Mouse (Mus musculus) thymus, postnatal 0 days (tissue): ENCODE measurements around the gene Dennd1c. TPM values are rescaled to one million over a fixed set of nuclear protein-coding genes. Genes with fewer than 3 reads are reported as not detected.

ENCODE experiments used
- DNase-seq: peaks from one replicate; pipeline ENCODE4 v3.0.0-alpha.2; 2015; ENCODE audit warnings: low spot score
- polyA plus RNA-seq: library from polyadenylated mRNA; unstranded; fragments of >200 nt; fragmentation: Nextera tagmentation; extraction: Ambion mirVana; gene quantifications from 2 replicates; pipeline ENCODE4 v1.2.1, GENCODE M21; 2015

Dennd1c gene
- 49.8 and 65.1 TPM in 2 replicates for polyA plus RNA-seq

DNA sequence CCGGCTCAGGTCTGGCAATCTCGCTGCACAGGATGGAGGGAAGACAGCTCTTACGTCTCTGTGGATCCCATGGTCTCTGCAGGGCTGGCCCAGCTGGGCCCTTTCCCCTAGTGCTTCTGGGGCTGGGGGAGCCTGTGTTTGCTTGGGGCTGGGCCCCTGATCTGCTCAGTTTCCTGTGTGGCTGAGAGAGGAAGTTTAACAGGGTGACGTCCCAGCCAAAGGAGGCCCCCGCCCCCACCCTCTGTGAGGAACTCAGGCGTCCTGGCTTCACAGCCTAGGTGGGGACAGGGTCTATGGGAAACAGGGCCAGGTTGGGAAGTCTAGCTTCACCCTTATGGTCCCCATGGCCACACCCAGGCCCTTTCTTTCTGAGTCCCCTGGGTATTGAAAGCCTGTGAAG, at the start of gene Dennd1c:
Dennd1c (minus strand) TSS at position 179 of the 400 bp plus-strand sequence.
- DNase-seq = peak; percentile 93

DNA sequence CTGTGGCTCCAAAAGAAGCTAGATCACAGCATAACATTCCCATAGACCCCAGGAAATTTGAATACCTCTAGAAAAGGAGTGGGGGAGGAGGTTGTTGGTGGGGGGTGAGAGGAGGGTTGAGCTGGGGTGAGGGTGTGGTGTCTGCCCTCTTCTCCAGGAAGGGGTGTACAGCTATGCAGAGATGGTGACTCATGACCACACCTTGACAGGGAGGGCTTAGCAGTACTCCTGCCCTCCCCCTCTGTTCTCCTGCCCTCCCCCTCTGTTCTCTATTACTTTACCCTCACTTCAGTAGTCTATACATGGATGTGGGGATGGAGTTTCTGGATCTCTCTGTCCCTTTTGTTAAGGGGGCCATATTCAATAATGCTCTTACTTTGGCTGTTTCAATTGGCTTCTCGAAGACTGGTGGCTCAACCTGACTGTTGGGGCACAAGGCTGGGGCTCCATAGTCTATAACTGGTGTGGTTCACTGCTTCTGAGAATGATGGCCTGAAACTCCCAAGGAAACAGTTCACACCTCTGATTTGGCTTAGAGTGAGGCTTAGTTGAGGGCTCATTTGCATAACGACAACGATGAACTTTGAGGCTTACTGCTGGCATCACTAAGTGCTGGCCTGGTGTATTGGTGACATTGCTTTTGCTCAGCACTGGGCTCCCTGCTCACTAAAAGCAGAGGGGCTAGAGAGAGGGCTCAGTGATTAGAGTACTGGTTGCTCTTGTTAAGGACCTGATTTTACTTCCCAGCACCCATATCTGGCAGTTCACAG, 47.7 kb upstream of the Dennd1c start:
- no peak for DNase-seq

DNA sequence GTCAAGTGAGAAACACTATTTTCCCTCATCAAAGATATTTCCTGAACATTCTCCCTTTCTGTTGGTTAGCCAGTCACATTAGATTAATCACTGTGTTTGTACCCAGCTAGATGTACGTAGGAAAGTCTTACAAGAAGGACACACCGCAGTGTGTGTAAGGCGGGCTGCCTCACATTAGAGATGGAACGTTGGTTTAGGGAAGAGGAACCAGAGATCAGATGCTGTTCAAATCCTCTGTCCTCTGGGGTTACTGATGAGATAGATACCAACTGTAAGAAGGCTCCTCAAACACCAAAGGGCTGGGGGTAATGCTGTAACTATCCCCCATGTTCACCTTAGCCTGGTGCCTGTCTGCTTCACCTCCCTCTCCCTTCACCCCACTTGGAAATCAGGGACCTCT, 46.5 kb upstream of the Dennd1c start:
- no peak for DNase-seq

DNA sequence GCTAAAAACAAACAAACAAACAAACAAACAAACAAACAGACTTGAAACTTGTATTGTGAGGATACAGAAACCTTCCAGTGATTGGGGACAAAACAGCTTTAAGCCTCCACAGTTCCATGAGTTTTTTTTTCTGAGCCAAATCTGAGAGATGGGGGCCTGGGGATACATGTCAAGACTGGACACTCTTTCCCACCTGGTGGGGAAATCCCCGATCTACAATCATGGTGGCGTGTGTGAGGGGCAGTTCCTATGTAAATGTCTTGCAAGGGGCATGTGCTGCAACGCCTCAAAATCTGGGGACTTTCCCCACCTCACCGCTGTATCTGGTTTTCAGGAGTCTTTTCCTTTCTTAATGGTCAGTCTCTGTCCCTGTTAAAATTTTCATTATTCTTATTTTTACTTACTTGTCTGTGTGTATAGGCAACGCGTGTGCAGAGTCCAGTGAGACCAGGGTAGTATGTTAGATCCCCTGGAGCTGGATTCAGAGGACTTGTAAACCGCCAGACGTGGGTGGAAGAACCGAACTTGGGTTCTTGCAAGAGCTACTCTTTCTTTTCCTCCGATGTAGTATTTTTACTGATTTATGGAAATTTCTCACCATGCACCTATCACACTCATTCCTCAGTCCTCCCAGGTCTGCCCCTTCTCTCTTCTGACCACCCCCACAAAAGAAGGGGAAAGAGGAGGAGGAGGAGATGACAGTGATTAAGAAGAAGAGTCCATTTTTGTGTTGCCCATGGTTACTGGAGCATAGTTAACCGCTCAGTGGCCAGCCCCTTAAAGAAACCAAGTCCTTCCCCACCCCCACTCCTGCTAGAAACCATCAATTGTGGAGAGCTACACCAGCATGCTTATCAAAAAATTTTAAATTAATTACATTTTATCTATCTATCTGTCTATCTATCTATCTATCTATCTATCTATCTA, 45.1 kb upstream of the Dennd1c start:
- no peak for DNase-seq

DNA sequence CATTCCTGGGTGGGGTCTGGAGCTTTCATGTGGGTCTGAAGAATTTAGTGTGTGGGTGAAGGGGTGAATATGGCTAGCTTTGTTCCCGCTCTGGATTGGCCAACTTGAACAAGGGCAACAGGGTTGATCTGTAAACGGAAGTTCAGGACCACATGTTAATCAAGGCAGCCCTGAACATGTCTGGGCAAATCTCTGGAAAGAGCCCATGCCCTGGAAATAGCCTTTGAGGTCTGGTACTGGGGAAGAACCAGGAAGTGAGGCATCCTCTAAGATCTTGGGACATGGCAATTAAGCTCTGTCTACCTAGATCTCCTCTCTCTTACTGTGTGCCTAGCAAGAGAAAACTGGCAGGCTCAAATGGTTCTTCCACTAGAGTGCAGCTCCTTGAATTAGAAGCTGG, 43.5 kb upstream of the Dennd1c start:
- DNase-seq = no peak

DNA sequence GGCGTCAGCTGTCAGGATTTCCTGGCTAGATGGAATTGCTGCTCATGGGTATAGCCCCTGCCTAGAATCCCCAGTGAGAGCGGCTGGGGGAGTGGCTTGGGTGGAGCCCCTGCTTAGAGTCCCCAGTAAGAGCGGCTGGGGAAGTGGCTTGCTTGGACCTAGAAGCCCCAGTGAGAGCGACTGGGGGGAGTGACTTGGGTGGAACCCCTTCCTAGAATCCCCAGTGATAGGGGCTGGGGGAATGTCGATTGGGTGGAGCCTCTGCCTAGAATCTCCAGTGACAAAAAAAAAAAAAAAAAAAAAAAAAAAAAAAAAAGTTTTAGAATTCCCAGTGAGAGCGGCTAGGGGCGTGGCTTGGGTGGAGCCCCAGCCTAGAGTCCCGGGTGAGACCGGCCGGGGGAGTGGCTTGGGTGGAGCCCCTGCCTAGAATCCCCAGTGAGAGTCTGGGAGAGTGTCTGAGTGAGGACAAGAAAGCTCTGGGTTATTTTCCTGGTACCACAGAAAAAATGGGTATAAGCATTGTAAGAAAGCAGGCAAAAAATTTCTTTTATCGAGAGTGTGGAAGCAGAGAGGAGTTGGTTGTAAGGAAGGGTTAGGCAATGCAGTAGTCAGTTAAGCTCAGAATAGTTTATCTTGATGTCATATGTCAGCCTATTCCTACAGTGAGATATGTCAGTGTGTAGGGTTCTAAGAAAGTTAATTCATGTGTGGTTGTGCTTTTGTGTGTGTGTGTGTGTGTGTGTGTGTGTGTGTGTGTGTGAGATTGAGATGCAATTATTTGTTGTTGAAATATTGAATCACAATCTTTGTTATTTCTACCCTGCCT, 40.4 kb upstream of the Dennd1c start:
- no peak for DNase-seq

DNA sequence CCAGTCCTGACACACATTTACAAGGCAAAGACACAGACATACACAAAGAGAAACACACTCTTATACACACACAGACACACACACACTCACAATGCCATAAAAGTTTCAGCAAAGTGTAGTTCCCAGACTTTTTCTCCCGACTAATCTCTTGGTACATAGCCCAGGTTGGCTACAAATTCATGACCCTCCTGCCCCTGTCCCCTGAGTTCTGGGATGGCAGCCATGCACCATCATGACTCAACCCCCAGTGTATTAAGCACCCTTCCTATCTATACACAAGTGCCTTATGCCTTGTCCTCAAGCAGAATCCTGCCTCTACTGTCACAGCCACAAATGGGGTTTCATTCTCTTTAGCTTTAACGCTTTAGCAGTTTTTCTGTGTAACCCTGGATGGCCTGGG, 38.5 kb upstream of the Dennd1c start:
- no peak for DNase-seq

DNA sequence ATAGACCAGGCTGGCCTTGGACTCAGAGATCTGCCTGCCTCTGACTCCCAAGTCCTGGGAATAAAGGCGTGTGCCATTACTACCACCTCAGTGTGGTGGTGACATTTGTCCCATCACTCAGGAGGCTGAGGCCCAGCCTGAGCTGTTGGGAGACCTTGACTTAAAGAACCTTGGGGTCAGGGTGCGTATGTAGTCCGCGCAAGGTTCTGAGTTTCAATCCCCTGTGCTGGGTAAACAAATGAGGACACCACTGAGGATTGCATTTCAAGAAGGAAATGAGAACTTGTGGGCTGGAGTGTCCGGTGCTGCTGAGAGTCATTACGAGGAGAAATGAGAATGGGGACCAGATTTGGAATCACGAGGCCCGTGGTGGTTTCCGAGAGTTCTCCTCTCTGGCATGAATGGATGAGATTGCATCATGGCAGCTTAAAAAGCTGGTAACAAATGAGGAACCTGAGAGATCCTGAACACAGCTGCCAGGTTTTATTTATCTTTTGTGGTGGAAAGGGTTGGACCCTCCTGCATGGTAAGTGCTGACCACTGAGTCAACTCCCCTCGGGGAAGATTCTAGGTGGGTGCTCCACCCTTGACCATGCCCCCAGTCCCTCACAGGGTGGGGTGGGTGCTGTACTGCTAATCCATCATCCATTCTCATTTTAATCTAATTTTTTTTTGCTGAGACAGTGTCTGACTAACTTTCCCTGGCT, 34.6 kb upstream of the Dennd1c start:
- DNase-seq = no peak

DNA sequence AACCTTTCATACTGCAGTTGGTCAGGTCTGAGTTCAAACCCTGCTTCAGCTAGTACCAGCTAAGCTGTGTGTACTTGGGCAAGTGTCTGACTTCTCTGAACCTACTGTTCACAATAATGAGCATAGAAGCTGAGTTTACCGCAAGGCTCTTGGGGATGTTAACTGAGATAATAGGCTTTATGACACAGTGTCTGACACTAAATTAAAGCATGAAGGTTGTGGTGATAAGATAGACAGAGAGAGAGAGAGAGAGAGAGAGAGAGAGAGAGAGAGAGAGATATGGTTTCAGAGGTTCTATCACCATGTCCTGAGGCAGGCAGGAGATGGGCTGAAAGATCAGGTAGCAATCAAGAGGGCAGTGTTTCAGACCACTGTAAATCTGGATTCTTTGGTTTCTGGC, 31.7 kb upstream of the Dennd1c start:
- DNase-seq = no peak

DNA sequence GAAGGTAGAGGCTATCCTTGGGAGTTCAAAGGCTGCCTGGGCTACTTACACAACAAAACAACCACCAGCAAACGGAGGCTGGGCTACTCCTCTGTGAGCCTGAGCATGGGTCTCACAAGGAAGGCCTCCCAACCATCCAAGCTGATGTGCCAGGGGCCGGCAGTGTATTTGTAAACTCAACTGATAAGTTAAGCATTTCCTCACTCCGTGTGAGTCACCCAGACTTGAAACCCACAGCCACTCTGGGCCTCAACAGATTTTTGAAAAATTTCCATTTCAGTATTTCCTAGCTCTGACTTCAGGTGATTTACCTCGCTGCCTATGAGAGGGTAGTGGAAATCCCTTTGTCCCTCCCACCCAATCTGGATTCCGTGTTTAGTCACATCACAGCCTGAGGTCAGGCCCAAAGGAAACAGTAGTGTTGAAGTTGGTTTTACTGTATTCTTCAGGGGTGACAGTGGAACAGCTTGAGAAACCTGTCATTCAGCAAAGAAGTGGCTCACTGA, 30.4 kb upstream of the Dennd1c start:
- no peak for DNase-seq

DNA sequence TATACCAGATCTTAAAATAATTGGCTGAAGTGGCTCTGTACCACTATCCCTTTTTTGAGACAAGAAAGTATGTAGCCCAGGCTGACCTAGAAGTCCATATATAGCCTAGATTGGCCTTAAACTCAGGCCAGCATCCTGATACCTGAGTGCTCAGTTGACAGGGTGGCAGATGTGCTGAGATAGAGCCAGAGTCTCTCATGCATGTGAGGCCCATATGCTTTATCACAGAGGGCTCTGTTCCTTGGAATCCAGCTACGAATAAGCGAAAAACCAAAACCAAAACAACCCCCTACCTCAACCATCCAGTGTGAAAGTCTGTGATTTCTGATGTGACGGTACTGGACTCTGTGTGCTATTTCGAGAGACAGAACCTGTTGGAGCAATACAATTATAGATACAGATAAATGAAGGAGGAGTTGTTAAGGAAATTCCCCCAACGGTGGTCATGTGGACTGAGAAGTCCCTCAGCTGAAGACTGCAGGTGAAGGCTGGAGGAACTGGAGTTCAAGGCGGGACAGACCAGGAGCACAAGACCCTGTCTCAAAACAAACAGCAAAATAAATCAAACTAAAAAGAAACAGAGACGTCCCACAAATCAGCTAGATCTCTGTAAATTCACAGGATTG, 29.8 kb upstream of the Dennd1c start:
- no peak for DNase-seq

DNA sequence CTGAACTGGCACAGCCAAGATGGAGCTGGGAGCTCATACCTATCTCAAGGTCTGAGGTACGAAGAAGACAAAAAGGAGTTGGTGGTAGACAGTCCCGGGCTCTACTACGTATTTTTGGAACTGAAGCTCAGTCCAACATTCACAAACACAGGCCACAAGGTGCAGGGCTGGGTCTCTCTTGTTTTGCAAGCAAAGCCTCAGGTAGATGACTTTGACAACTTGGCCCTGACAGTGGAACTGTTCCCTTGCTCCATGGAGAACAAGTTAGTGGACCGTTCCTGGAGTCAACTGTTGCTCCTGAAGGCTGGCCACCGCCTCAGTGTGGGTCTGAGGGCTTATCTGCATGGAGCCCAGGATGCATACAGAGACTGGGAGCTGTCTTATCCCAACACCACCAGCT, 28.8 kb upstream of the Dennd1c start:
- no peak for DNase-seq

DNA sequence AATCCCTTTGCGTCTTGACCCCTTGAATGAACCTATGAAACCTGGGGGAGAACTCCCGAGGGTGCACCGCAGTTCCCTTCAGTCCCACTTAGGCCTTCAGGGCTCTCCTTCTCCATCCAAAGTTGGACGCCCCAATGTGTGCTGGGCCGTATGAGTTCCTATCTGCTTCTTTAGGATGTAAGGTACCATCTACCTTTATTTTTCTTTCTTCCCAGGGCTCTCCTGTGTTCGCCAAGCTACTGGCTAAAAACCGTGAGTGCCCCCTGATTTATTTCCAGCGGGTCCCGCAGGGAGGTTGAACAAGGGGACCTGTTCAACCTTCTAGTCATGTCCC, 27.7 kb upstream of the Dennd1c start:
- no peak for DNase-seq

DNA sequence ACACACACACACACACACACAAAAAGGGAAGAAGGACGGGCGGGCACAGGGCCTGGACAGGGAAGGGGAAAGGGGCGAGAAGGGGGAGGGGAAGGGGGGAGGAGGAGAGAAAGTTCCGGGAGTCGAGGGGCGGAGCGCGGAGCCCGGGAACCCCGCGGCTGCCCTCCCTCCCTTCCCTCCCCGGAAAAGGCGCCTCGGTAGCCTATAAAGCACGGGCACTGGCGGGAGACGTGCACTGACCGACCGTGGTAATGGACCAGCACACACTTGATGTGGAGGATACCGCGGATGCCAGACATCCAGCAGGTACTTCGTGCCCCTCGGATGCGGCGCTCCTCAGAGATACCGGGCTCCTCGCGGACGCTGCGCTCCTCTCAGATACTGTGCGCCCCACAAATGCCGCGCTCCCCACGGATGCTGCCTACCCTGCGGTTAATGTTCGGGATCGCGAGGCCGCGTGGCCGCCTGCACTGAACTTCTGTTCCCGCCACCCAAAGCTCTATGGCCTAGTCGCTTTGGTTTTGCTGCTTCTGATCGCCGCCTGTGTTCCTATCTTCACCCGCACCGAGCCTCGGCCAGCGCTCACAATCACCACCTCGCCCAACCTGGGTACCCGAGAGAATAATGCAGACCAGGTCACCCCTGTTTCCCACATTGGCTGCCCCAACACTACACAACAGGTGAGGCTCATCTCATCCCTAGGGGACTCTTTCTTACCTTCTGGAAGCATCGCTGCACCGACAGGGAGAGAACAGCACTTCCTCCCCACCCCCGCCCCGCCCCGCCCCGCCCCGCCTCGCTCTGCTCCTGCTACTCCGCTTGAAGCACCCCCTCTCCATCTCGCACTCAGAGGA, 27.1 kb upstream of the Dennd1c start, which contains the start of gene Tnfsf9:
Tnfsf9 (plus strand) TSS at position 145 of the 854 bp plus-strand sequence.
- DNase-seq = peak; percentile 17

DNA sequence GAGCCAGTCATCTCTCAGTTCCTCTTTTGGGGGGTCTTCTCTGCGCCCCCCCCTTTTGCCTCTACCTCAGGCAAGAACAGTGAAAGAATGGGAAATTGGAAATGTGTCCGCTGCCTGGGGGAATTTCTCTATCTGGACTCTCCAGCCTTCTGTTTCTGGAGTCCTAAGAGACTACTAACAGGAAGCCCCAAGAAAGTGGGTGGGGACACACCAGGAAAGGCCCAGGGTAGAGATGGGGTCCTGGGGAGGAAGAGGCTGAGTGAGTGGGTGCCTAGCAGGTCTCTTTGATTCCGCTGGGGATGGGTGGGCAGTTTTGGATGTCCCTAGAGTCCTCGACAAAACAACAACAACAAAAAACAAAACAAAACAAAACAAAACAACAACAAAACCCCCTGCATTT, 26.2 kb upstream of the Dennd1c start:
- no peak for DNase-seq

DNA sequence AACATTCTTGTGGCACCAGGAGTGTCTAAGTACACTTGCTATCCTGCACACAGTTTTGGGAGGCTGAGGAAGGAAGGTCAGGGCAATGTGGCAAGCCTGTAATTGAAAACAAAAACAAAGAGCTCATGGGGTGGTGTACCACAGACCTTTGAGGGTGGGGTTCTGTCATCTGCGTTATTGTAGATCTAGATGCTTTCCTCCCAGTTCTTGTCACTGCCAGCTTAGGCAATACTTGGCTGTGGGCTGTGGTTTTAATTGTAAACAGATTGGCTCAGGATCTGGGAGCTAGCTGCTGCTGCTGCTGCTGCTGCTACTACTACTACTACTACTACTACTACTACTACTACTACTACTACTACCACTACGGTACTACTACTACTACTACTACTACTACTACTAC, 24.0 kb upstream of the Dennd1c start:
- DNase-seq = no peak

DNA sequence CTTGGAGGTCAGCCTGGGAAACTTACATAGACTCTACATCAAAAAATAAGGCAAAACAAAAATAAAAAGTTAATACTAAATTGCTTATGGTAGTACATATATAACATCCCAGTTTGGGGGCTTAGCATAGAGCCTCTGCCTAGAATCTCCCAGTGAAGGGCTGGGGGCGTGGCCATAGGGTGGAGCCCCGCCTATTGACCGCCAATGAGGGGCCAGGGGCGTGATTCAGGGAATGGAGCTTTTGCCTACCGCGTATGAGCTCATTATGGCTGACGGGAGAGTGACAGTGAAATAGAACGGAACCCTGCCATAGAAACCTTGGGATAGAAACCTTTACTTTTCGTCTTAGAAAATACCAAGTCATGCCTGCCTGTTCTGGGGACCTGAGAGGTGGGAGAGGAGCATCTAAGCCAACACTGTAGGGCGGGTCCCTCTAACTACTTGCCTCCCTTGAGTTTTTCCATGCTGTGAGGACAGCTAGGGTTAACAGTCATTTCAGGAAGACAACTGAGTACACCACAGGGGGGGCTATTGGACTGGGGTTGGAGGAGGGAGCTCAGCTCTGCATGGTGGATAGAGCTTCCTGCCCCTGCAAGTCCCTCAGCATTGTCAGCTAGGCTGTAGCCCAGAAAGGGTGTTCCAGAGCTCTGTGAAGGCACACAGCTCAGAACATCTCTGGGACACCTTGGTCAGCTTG, 21.5 kb upstream of the Dennd1c start:
- DNase-seq = peak; percentile 56

DNA sequence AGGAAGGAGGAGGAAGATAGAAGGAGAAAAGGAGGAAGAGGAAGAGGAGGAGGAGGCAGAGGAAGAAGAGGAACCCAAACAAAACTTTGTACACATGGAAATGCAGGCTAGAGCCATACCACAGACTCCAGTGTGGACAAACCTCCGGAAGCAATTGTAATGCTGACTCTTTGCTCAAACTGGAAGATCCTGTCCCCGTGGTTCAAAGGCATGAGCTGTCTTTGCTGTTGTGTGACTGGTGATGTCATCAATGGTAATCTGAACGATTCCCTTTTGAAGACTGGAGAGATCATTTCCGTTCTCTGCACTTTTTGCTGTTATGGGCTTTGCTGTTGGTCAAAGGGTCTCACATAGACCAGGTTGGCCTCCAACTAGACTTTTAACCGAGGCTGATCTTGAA, 20.0 kb upstream of the Dennd1c start:
- DNase-seq = no peak

DNA sequence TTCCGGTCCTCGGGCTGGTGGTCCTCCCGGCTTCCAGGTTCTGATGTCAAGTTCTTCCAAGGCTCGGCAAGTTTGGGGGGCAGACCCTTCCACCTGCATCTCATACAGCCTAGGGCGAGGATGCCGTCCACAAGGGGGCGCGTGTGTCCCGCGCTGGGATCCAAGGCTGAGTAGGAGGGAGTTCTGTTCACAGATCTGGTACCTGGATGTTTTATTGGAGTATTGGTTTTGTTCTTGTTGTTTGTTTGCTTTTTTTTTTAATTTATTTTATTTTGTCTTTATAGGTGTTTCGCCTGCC, 18.3 kb upstream of the Dennd1c start:
- peak; percentile 86 for DNase-seq
